Mouse (Mus musculus) heart, postnatal 25 days (tissue): ENCODE results near the gene Scap. TPM values are rescaled to one million over a fixed set of nuclear protein-coding genes. Genes with fewer than 3 reads are reported as not detected.
"Not testable (repeated sequence)": the region's sequence is repeated elsewhere in the genome, so short reads cannot be mapped to it uniquely, and the experiment has no call there.

ENCODE experiments used
- DNase-seq: peaks from one replicate; pipeline ENCODE4 v3.0.0; 2022; ENCODE audit warnings: low spot score
- intact Hi-C: fragments of 180-260 bp; cut with DNase I; formaldehyde crosslinking; loops from one replicate; pipeline ENCODE4 v1.15.1; 2025
- total RNA-seq, 2 experiments: library from RNA; stranded (reverse); gene quantifications; 2 replicates each; pipeline ENCODE4 v1.2.3; 2021

Scap gene
- total RNA-seq, 2 experiments from 2014 or later: 27.7 to 28.0 TPM

DNA sequence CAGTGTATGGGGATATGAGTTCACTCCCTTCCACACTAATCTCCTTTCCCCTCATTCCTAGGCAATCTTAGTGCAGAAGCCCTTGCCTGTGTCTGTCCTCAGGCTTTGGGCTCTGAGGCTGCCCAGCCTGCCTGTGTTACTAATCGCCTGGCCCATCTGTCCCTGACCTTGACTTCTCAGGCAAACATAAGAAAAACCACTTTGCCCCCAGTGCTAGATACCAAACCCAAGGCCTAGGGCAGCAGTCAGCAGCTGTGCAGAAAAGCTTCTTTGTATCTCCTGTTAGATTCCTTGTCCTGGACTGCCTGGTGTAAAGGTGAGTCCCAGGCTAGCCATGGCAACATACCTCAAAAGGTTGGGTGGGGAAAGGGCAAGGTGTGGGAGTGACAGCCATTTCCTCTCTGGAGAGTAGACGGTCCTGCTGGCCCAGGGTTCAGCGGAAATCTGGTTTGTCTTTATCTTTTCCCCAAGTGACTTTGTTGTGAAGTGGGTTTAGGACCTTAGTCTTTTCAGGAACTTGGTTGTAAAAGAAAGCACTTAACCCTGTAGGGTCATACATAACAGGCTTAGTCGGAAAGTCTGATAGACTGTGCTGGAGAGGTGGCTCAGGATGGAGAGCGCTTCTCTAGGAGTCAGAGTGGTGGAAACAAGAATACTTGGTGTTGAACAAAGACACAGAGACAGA is 4.0 kb upstream of the Scap start:
- no peak for DNase-seq
- intact Hi-C loops: no loop called here

DNA sequence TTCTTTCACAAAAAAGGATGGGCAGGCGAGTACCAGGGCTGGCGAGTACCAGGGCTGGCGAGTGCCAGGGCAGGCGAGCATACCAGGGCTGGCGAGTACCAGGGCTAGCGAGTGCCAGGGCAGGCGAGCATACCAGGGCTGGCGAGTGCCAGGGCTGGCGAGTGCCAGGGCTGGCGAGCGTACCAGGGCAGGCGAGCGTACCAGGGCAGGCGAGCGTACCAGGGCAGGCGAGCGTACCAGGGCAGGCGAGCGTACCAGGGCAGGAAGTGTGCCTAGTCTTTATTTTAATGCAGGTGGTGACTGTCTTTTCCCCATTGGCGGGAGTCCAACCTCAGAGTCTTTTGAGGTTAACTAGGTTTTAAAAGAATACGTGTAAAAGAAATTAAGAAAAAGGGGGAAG is 3.4 kb upstream of the Scap start:
- DNase-seq: no peak
- intact Hi-C loops: loop anchor here (5.0 kb wide), 1 partner anchor 78 kb away; the partner anchor contains the start of gene Ptpn23

DNA sequence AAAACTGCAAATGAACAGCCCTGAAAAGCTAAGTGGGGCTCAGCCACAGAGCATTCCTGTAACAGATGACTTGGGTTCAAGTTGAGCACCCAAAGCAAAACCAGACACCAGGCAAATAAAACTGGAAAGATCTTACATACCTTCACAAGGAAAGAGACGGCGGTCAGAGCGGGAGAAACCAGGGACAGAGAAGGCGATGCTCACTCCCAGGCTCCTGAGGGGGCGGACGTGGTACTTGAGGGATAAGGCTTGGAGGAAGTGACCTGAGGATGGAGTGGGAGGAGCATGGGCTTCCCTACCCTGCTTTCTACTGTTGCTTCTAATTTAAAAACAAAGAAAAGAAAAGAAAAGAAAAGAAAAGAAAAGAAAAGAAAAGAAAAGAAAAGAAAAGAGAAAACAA is 2.7 kb upstream of the Scap start:
- intact Hi-C loops: loop anchor here (5.0 kb wide), 1 partner anchor 77 kb away; the partner anchor contains the start of gene Ptpn23

DNA sequence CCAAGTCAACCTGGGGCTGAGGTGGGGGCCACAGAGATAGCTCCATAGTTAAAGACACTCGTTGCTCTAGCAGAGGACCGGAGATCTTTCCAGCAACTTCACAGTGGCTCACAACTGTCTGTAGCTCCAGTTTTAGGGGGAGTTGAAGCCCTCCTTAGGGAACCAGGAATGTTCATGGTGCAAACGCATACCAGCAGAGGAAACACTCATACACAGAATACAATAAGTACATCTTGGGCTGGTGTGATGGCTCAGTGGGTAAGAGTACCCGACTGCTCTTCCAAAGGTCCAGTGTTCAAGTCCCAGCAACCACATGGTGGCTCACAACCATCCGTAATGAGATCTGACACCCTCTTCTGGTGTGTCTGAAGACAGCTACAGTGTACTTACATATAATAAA is 2.2 kb upstream of the Scap start:
- DNase-seq: not testable (repeated sequence)
- intact Hi-C loops: loop anchor here (5.0 kb wide), 1 partner anchor 76 kb away; the partner anchor contains the start of gene Ptpn23

More for the DNA sequence above, 2.7 kb upstream of the Scap start:
- no peak for DNase-seq

DNA sequence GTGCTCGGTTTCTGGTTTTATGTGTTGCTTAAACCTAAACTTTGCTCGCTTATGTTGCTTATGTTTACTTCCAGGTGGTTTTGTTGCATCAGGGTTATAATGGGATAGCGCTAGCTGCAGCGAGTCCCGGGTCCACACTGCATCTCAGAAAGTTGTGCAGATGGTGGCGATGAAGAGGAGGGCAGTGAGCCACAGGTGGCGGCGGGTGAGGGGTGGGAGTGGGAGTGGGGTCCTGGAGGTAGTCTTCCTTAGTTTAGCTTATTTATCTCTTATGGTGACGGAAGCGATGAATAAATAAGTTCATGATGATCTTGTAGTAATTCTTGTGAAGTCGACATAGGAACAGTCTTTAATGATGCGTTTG is 790 bp downstream of the Scap start:
- no peak for DNase-seq
- intact Hi-C loops: loop anchor here (5.0 kb wide), 1 partner anchor 73 kb away; the partner anchor contains the start of gene Ptpn23

DNA sequence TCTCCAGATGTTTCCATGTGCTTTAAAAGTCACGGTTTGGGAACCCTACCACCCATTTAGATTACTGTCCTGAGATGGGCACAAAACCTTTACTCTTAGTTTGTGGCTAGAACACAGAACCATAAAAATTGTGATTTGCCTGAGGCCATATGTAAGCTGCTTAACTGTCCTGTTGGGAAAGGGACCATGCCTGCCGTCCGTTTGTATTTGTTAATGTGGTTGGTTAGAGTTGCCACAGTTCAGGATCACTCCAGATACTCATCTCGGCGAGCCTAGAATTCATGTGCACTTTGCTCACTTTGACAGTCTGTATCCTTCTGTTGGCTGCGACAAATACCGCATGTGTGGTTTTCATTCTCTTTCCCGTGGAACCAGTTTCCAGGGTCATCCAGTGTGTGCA is 1.8 kb downstream of the Scap start:
- no peak for DNase-seq
- intact Hi-C loops: loop anchor here (5.0 kb wide), 1 partner anchor 72 kb away; the partner anchor contains the start of gene Ptpn23

DNA sequence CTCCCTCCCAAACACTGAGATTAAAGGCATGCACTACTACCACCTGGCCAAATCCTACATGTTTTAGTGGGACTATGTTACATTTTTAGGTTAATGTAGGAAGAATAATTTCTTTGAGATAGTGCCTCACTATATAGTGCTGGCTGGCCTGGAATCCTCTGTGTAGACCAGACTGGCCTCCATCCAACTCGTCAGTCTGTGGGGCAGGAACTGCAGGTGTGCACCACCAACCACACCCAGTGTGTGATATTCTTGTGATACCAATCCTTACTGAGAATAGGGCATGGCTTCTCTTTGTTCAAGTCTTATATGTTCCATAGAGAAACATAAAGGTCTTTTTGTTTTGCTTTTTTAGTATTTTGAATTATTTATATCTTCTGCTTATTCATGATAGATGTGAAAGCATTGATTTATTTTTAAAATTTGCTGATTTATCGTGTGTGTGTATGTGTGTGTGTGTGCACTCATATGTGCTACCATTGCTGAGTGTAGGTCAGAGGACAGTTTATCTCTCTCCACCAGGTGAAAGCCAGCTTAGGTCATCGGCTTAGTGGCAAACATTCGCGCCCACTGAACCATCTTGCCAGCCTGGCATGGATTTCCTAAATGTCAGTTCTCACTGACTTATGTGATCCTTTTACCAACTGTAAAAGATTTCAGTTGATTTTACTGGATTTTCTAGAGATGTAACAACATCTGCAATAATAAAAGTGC is 7.1 kb downstream of the Scap start:
- intact Hi-C loops: no loop called here
- no peak for DNase-seq

DNA sequence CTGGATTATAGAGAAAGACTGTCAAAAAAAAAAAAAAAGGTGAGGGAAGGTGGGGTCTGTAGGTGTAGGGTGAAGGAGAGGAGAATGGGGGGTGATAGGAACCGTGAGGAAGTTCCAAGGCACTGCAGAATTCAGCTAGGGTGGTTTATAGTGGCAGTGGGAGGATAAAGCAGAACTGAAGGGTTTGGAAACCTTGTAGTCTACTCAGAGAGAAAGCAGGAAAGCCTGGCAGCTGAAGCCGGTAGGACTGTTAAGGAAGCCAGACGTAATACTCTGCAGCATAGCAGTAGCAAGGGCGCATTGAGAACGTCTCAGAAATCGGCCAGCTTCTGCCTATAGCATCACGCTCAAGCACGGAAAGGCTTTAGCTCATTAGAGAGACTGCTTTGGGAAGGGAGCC is 8.9 kb downstream of the Scap start:
- intact Hi-C loops: no loop called here
- DNase-seq: no peak

DNA sequence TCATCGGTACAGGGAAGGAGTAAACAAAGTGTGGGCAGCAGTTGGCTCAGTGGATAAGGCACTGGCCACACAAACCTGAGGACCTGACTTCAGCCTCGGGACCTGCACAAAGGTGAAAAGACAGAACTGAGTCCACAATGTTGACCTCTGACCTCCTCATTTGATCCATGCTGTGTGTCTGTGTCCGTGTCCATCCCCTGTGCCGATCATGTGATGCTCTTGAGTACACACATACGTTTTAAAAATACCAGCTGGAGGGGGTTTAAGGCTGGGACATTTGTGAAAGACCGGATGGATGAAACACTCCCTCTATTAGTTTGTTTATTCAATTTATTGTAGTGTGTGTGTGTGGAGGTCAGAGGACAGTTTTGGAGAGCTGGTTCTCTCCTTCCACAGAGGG is 10.7 kb downstream of the Scap start:
- DNase-seq: no peak
- intact Hi-C loops: no loop called here

DNA sequence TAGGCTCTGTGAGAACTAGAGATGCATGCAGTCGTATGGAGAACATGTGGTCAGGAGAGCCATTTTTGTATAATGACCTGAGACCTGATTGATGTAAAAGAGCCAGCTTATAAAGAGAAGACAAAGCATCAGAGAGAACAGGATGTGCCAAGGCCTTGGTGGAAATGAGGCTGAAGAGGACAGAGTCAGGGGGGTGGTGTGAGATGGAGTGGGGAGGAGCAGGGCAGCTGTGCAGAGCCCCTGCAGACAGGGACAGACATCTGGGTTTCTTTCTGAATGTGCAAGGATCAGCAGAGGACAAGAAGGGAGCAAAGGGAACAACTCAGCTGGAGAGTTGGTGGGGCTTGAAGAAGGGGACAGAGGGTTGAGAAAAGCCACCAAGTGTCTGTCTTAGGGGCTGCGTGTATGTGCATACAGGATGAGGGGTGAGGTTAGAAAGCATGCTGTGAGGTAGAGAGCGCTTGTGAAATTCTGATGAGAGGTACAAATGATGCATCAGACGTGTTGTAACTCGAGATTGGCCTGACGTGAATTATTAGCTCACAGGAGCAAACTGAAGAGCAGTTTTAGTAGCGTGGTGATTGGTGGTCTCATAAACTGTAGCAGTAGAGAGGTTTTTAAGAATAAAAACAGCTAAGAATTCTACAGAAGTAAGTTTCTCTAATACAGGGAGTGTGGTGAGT is 12.1 kb downstream of the Scap start:
- intact Hi-C loops: no loop called here
- DNase-seq: no peak

DNA sequence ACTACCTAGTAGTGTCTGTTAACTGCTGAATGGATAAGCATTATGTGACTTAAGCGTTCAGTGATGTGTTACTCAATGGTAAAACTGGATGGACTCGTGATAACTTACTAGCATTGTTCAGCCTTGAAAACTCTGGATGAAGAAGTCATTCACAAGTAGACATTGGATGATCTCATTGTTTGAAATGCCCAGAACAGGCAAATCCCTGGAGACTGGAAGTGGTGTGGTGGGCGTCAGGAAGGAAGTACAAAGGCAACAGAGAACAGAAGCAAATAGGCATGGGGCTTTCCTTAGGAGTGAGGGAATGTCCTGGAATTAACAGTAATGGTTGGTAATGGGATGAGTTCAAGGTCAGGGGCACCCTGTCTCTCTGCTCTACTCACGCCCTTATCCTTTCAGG is 15.8 kb downstream of the Scap start:
- no peak for DNase-seq
- intact Hi-C loops: no loop called here

DNA sequence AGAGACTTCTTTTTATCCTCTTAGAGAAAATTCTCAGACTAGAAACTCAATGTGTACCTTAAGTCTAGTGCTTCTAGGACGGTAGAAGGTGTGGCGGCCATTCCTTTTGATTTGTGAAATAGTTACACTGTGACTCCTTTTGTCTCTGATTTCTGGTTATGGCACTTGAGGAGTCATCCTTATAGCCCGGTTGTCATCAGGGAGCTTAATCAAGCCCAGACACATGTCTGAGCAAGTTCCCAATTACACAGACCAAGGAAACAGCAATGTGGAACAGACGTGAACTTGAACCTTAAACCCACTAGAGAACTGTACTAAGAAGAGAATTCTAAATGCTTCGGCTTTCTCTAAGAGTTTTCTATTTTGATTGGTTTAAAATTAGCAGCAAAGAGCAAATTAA is 17.1 kb downstream of the Scap start:
- intact Hi-C loops: no loop called here
- no peak for DNase-seq

DNA sequence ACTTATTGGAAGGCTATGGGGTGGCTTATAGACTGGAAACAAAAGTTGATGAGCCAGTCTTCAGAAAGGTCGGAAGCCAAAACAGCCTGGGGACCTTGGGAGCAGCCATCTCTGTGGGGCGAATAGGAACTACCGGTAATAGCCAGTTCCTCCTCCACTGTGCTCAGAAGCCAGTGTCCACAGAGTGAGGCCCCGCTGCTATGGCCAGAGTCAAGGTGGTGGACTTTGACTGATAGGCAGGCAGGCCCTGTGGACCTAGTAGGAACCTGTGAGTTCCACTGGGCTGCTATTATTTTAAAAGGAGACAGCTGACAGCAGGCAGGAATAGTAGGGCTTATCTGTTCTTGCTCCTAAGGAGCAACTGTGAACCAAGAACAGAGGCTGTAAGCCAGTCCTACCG is 17.5 kb downstream of the Scap start:
- intact Hi-C loops: no loop called here

DNA sequence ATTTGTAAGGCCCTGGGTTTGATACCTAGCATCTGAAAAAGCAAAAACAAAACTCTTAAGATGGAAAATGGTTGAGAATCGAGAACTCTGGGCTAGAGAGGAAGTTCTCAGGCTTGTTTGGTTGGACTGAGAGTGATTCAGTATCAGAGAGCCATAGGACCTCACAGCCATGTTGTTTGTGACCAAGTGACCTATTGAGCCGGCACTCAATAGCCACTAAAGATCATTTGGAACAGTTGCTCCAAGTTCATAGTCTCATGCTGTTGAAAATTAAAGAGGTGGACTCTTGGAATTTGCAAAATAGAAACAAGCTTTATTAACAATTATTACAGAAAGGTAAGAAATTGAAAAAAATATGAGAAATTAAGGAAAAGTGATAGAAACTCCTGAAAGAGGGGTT is 18.3 kb downstream of the Scap start:
- no peak for DNase-seq
- intact Hi-C loops: no loop called here

More for the DNA sequence above, 17.5 kb downstream of the Scap start:
- DNase-seq: no peak

DNA sequence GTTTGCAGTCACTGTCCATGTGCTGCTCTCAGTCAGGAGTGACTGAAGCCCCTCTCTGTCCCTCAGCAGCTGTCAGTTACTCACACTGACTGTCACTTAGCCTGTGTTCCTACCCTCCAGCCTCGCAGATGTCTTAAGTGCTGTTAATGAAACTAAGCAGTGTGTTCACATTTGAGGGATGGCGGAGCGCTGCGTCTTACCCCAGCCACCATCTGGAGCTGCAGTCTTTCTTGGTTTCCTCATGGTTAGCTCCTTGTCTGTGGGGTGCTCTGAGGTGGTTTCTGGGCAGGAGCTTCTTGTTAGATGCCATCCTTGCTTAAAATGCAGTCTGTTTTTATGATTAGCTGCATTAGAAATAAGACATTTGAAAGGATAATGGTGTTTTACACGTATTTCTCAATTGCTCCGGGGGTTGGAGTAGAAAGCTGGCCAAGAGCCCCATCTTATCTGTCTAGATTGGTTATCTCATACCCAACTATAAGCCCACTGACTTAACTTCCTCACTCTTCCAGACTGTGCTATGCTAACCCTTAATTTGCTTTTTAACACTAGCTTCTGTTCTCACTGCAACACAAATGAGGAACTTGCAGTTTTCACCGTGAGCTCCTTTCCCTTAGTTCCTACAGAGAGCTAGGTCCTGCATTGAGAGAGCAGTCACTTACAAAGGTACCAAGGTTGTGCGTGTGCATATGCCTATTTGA is 19.0 kb downstream of the Scap start:
- intact Hi-C loops: no loop called here
- no peak for DNase-seq

DNA sequence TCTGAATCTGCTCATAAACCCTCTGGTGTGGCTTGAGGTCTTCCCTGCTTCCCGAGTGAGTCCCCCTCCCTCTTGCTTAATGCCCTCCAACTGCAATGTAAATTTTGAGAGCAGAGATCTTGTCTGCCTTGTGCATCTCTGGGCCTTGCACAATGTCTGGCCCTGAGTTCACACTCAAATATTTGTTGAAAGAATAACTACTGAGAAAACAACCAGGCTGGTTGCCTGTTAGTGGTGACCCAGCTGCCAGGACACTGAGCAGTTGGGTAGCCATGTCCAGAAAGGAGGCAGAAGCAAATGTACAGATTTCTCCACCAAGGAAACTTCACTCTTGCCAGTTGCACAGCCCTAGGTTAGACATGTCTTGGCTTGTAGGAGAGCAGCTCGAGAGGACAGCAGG is 25.3 kb downstream of the Scap start:
- intact Hi-C loops: no loop called here
- DNase-seq: no peak

DNA sequence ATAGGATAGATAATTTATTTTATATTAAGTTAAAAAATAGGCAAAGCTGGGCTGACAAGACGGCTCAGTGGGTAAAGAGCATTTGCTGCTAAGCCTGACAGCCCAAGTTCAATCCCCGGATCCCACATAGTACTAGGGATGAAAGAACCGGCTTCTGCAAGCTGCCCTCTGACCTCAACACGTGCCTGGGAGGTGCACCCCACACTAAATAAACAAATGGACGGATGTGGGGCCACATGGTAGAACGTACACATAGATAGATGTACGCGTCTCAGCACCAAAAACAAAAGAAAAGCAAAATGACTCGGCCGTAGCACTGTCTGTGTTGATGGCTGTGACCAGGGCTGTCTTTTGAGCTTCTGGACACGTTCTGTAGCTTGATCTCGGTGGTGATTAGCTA is 28.2 kb downstream of the Scap start:
- DNase-seq: no peak
- intact Hi-C loops: no loop called here

DNA sequence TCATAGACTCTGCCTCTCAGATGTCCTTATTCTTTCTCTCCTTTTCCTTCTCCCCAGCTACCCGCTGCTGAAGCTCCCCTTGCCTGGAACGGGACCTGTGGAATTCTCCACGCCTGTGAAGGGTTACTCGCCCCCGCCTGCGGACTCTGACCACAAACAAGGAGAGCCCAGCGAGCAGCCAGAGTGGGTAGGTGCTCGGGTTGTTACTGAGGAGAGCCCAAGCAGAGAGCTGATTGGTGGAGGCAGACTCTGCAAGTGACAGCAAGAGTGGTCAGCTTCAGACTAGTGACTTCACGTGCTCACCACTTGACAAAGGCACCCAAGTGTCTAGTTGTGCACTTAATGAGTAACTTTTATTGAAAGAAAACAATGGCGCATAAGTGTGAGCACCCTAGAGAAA is 29.2 kb downstream of the Scap start:
- no peak for DNase-seq
- intact Hi-C loops: no loop called here

DNA sequence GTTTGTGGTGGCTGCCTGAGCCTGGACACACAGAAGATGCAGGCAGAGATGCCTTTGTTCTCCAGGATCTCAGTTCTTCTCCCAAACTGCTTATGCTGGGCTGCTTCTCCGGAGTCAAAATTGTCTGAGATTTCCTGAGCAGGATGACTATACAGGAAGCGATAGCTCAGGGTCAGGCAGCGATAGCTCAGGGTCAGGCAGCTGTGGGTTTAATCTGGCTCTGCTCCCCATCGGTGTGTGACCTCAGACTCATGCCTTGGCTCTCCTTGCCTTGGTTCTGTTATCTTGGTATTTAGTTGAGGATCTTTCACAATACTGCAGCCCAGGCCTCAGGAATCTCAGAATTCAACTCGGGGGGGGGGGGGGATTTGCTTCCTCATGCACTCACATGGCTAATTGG is 33.7 kb downstream of the Scap start:
- intact Hi-C loops: no loop called here

DNA sequence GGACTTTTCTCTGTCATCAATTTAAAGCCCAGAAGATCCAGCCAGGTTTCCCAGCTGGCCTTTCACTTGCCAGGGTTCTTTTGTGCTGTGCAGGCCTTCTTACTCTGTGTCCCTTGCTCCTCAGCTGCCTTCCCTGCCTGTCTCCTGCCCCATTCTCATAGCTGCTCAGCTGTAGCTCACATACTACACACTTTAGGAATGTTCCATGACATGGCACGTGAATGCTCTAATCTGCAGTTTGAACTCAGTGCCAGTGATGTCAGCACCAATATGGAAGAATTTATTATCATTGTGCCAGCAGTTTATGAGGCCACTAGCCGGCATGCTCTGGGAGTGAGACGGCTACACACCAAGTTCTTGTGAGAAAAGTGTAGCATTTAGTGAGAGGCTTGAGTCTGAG is 36.8 kb downstream of the Scap start:
- DNase-seq: no peak
- intact Hi-C loops: no loop called here

More for the DNA sequence above, 33.7 kb downstream of the Scap start:
- DNase-seq: no peak
